Mouse (Mus musculus) CH12.LX (cell line): ENCODE data around the gene Gmnn. TPM values are rescaled to one million over a fixed set of nuclear protein-coding genes. Genes with fewer than 3 reads are reported as not detected.
"Not testable (repeated sequence)": the region's sequence is repeated elsewhere in the genome, so short reads cannot be mapped to it uniquely, and the experiment has no call there.

ENCODE experiments used
- DNase-seq: peaks from one replicate; pipeline ENCODE4 v3.0.0-alpha.2; 2013; ENCODE audit errors: extremely low read depth
- H3K27ac ChIP-seq: 2 replicates; pipeline ENCODE4 v1.5.1; 2012; ENCODE audit warnings: low read depth, mild to moderate bottlenecking, control low read depth, moderate library complexity; ENCODE audit not compliant: insufficient read depth
- H3K27me3 ChIP-seq: replicated peaks from 2 replicates; pipeline ENCODE3; 2012; ENCODE audit warnings: inconsistent platforms
- H3K36me3 ChIP-seq, 2 experiments: replicated peaks in 1 of 2; 2 replicates each; pipeline versions ENCODE3 to v1.6.1; 2012; ENCODE audit warnings: inconsistent platforms in 1 of 2, low read length in 1 of 2, mild to moderate bottlenecking in 1 of 2, mixed read lengths in 1 of 2, moderate library complexity in 1 of 2; ENCODE audit not compliant: control insufficient read depth in 1 of 2, insufficient read depth in 1 of 2
- H3K4me1 ChIP-seq, 2 experiments: 2 replicates each; pipeline ENCODE4 v1.6.1; 2012; ENCODE audit warnings: inconsistent platforms in 1 of 2, moderate library complexity in 1 of 2; ENCODE audit not compliant: insufficient read depth in 2 of 2, control insufficient read depth in 1 of 2
- H3K4me2 ChIP-seq: 2 replicates; pipeline ENCODE4 v1.6.1; 2012; ENCODE audit warnings: low read depth, mild to moderate bottlenecking, control low read depth; ENCODE audit not compliant: poor library complexity, insufficient read depth, severe bottlenecking
- H3K4me3 ChIP-seq, 3 experiments: fragments of 150-350 bp in 1 of 3; sonication (generic) in 1 of 3; replicated peaks in 1 of 3; 2 replicates each; pipeline versions ENCODE3 to v1.5.1; 2011 to 2012; ENCODE audit warnings: low read depth in 2 of 3, low read length in 2 of 3, mild to moderate bottlenecking in 2 of 3, moderate library complexity in 2 of 3, control low read depth in 1 of 3, improper control_type of control experiment in 1 of 3, inconsistent platforms in 1 of 3, mixed read lengths in 1 of 3; ENCODE audit not compliant: poor library complexity in 1 of 3
- H3K79me2 ChIP-seq: replicated peaks from 2 replicates; pipeline ENCODE4 v1.6.1; 2012; ENCODE audit warnings: mild to moderate bottlenecking, moderate library complexity; ENCODE audit not compliant: control insufficient read depth, poor library complexity, insufficient read depth, severe bottlenecking; ENCODE audit errors: extremely low read depth
- H3K9ac ChIP-seq: 2 replicates; pipeline ENCODE4 v1.6.1; 2012; ENCODE audit warnings: low read depth, mild to moderate bottlenecking, control low read depth, moderate library complexity; ENCODE audit not compliant: insufficient read depth
- H3K9me3 ChIP-seq: replicated peaks from 2 replicates; pipeline ENCODE3; 2012; ENCODE audit warnings: low read length, inconsistent platforms, mixed read lengths
- BHLHE40 ChIP-seq: IDR thresholded peaks from 2 replicates; pipeline ENCODE4 v1.6.1; 2011; ENCODE audit warnings: mild to moderate bottlenecking, low read depth, low read length, improper control_type of control experiment
- CHD2 ChIP-seq: IDR thresholded peaks from 2 replicates; pipeline ENCODE4 v1.6.1; 2011; ENCODE audit warnings: low read length, improper control_type of control experiment
- CTCF ChIP-seq, 2 experiments: IDR thresholded peaks in 1 of 2; conservative IDR thresholded peaks in 1 of 2; 2 replicates each; pipeline ENCODE4 v1.5.1; 2011 to 2012; ENCODE audit warnings: low read depth in 2 of 2, low read length in 2 of 2, improper control_type of control experiment in 1 of 2, inconsistent platforms in 1 of 2, mild to moderate bottlenecking in 1 of 2, moderate library complexity in 1 of 2
- E2F4 ChIP-seq: IDR thresholded peaks from 2 replicates; pipeline ENCODE4 v1.6.1; 2011; ENCODE audit warnings: low read depth, low read length, improper control_type of control experiment; ENCODE audit not compliant: insufficient replicate concordance
- ELF1 ChIP-seq: IDR thresholded peaks from 2 replicates; pipeline ENCODE4 v1.6.1; 2014; ENCODE audit warnings: low read depth, mild to moderate bottlenecking, inconsistent platforms, low read length, improper control_type of control experiment
- HCFC1 ChIP-seq: IDR thresholded peaks from 2 replicates; pipeline ENCODE4 v1.6.1; 2012; ENCODE audit warnings: low read depth, mild to moderate bottlenecking, inconsistent platforms, low read length, improper control_type of control experiment
- MAFK ChIP-seq: IDR thresholded peaks from 2 replicates; pipeline ENCODE4 v1.6.1; 2011; ENCODE audit warnings: low read length, improper control_type of control experiment; ENCODE audit not compliant: insufficient replicate concordance
- MAZ ChIP-seq: IDR thresholded peaks from 2 replicates; pipeline ENCODE4 v1.6.1; 2012; ENCODE audit warnings: low read depth, mild to moderate bottlenecking, inconsistent platforms, low read length, improper control_type of control experiment, moderate library complexity
- MEF2A ChIP-seq: IDR thresholded peaks from 2 replicates; pipeline ENCODE4 v1.6.1; 2014; ENCODE audit warnings: low read depth, mild to moderate bottlenecking, inconsistent platforms, low read length, improper control_type of control experiment, borderline replicate concordance
- MYC ChIP-seq: IDR thresholded peaks from 2 replicates; pipeline ENCODE4 v1.6.1; 2011; ENCODE audit warnings: low read depth, mild to moderate bottlenecking, improper control_type of control experiment, low read length
- NRF1 ChIP-seq: IDR thresholded peaks from 2 replicates; pipeline ENCODE4 v1.6.1; 2014; ENCODE audit warnings: low read depth, mild to moderate bottlenecking, inconsistent platforms, low read length, improper control_type of control experiment, moderate library complexity
- POLR2A ChIP-seq: IDR thresholded peaks from 2 replicates; pipeline ENCODE4 v1.6.1; 2011; ENCODE audit warnings: low read depth, mild to moderate bottlenecking, improper control_type of control experiment, low read length
- POLR2AphosphoS2 ChIP-seq: IDR thresholded peaks from 2 replicates; pipeline ENCODE4 v1.6.1; 2011; ENCODE audit warnings: low read depth, low read length, improper control_type of control experiment
- RAD21 ChIP-seq: IDR thresholded peaks from 2 replicates; pipeline ENCODE4 v1.6.1; 2011; ENCODE audit warnings: low read depth, mild to moderate bottlenecking, low read length, improper control_type of control experiment, moderate library complexity
- RCOR1 ChIP-seq: conservative IDR thresholded peaks from 2 replicates; pipeline ENCODE4 v1.6.1; 2012; ENCODE audit warnings: low read depth, mild to moderate bottlenecking, inconsistent platforms, low read length, improper control_type of control experiment
- SIN3A ChIP-seq: IDR thresholded peaks from 2 replicates; pipeline ENCODE4 v1.6.1; 2012; ENCODE audit warnings: low read length, improper control_type of control experiment, inconsistent platforms
- SMC3 ChIP-seq: IDR thresholded peaks from 2 replicates; pipeline ENCODE4 v1.6.1; 2011; ENCODE audit warnings: low read depth, low read length, improper control_type of control experiment
- TBP ChIP-seq: conservative IDR thresholded peaks from 2 replicates; pipeline ENCODE4 v1.6.1; 2011; ENCODE audit warnings: low read depth, low read length, improper control_type of control experiment
- TCF12 ChIP-seq: IDR thresholded peaks from 2 replicates; pipeline ENCODE4 v1.6.1; 2014; ENCODE audit warnings: low read depth, mild to moderate bottlenecking, inconsistent platforms, low read length, improper control_type of control experiment
- ZC3H11A ChIP-seq: IDR thresholded peaks from 2 replicates; pipeline ENCODE4 v1.6.1; 2012; ENCODE audit warnings: low read depth, mild to moderate bottlenecking, inconsistent platforms, low read length, improper control_type of control experiment
- ZMIZ1 ChIP-seq: IDR thresholded peaks from 2 replicates; pipeline ENCODE4 v1.6.1; 2012; ENCODE audit warnings: low read depth, mild to moderate bottlenecking, inconsistent platforms, low read length, improper control_type of control experiment
- ZNF384 ChIP-seq: IDR thresholded peaks from 2 replicates; pipeline ENCODE4 v1.6.1; 2012; ENCODE audit warnings: low read depth, low read length, improper control_type of control experiment, inconsistent platforms
- dilution Hi-C: fragments of 300-500 bp; cut with MboI; formaldehyde crosslinking; loops from 2 replicates; pipeline ENCODE4 v1.14.3; 2020; ENCODE audit warnings: low sequenced_read_pairs; ENCODE audit not compliant: extremely low pct_unique_long_range_greater_than_20kb, extremely low pct_ligation_motif_present
- in situ Hi-C: fragments of 300-500 bp; cut with MboI; formaldehyde crosslinking; loops from 3 replicates; pipeline ENCODE4 v1.14.3; 2019; ENCODE audit warnings: low sequenced_read_pairs, low pct_ligation_motif_present, low pct_unique_long_range_greater_than_20kb, mixed read lengths
- polyA plus RNA-seq: library from polyadenylated mRNA; unstranded; fragments of >175 nt; gene quantifications from 2 replicates; pipeline ENCODE4 v1.2.1, GENCODE M21; 2012; ENCODE audit warnings: low read depth; ENCODE audit not compliant: insufficient read length
- total RNA-seq, 2 experiments: library from RNA; depleted of rRNA; stranded (reverse); fragments of 300-350 nt in 1 of 2; fragments of >200 nt in 1 of 2; gene quantifications; 2 replicates each; pipeline ENCODE4 v1.2.3; 2012 to 2014

Gene Gmnn
- total and polyA plus RNA-seq, 3 experiments: 117 to 166 (median 166) TPM

GRCm38 (mm10) chr13:24778026-24778425 lies 16.3 kb upstream of the Gmnn start:
- peaks cover 0 to 31% of the 10 kb centered on the region in 2 experiments; a peak in 2 of 4 replicates for H3K4me1 ChIP-seq

DNA sequence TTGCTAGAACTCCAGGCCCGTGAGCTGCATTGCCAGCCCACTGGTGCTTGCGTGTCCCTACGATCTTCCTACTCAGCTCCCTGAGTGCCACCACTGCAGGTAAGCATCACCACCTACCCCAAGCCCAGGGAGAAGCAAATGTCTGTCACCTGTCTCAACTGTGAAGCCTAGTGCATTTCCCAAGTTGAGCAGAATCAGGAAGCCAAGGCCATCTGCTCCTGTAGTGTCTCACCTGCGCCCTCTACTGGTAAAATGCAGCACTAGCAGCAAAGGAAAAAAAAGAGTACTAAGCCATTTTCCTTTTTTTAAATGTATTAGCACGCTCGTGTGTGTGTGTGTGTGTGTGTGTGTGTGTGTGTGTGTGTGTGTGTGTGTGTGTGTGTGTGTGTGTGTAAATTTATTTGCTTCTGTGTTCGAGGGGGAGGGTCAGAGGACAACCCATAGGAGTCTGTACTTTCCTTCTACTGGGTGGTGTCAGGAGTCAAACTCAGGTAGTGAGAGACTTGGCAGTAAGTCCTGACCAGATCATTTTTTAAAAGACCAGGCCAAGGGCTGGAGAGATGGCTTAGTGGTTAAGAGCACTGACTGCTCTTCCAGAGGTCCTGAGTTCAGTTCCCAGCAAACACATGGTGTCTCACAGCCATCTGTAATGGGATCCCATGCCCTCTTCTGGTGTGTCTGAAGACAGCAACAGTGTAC lies 14.6 kb upstream of the Gmnn start:
- no peak overlapping the region for H3K9ac ChIP-seq
- no peak overlapping the region for H3K4me2 ChIP-seq
- in situ Hi-C loops (no loop called here), dilution Hi-C loops (no loop called here)
- no peaks in the 10 kb centered on the region for H3K9me3 ChIP-seq
- H3K4me3 ChIP-seq: no peak overlapping the region
- H3K79me2 ChIP-seq: no peaks in the 10 kb centered on the region
- peak; percentile 86 for DNase-seq
- H3K27ac ChIP-seq: no peak overlapping the region
- no peaks in the 10 kb centered on the region for H3K27me3 ChIP-seq
- TF ChIP-seq RCOR1: no peak
- peak; percentile 25; the same call in 1 of the 2 replicates for TF ChIP-seq ZC3H11A
- peak; percentile 79 for TF ChIP-seq ELF1
- TF ChIP-seq E2F4: no peak
- no peak for TF ChIP-seq POLR2AphosphoS2
- TF ChIP-seq ZNF384: peak; percentile 93
- no peak for TF ChIP-seq CHD2
- TF ChIP-seq POLR2A: 0 out of 2 replicates have a peak, but pooled peaks have one; percentile 19
- peak; percentile 82 for TF ChIP-seq SMC3
- peak; percentile 51; the same call in 1 of the 2 replicates for TF ChIP-seq TCF12
- peak; percentile 38; the same call in 1 of the 2 replicates for TF ChIP-seq NRF1
- no peak for TF ChIP-seq ZMIZ1
- 0 out of 2 replicates have a peak, but pooled peaks have one; percentile 25 for TF ChIP-seq BHLHE40
- TF ChIP-seq CTCF (conservative IDR thresholded peaks at IDR 0.05 in 1 of 2, IDR thresholded peaks at IDR 0.05 in 1 of 2; ENCODE audit: low read depth in 2 of 2, low read length in 2 of 2): peak; percentile 70 to 87
- peak; percentile 89 for TF ChIP-seq TBP
- no peak for TF ChIP-seq MAFK
- TF ChIP-seq MEF2A: 0 out of 2 replicates have a peak, but pooled peaks have one; percentile 31
- peak; percentile 45; the same call in 1 of the 2 replicates for TF ChIP-seq MYC
- peak; percentile 84 for TF ChIP-seq RAD21
- no peaks in the 10 kb centered on the region for H3K36me3 ChIP-seq
- peaks cover 0 to 31% of the 10 kb centered on the region in 2 experiments; a peak in 2 of 4 replicates for H3K4me1 ChIP-seq

More at GRCm38 (mm10) chr13:24778026-24778425, 16.3 kb upstream of the Gmnn start:
- Histone ChIP-seq H3K27ac (no peak overlapping the region), H3K9me3 (no peaks in the 10 kb centered on the region), H3K79me2 (no peaks in the 10 kb centered on the region), H3K36me3 (no peaks in the 10 kb centered on the region), H3K9ac (no peak overlapping the region), H3K4me2 (no peak overlapping the region), H3K4me3 (no peak overlapping the region), H3K27me3 (no peaks in the 10 kb centered on the region)
- no peak for DNase-seq
- in situ Hi-C loops (no loop called here), dilution Hi-C loops (no loop called here)
- TF ChIP-seq SIN3A (no peak), HCFC1 (no peak), MAZ (no peak), ZNF384 (no peak)

DNA sequence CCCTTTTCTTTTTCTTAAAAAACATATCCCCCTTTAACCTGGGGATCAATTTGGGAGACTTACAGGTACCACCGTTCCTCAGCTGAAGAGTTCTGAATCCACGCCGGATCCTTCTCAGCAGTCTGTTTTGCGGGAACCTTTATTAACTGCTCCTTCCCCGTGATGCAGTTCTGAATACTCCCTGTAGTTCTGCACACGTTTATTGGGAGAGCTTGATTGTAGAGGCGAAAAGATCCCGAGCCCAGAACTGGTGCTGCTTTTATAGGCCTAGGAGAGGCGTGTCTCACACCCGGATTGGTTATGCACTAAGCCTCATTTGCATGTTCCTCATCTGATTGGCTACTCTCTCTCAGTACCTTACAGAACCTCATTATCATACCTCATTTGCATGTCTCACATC lies 9.8 kb upstream of the Gmnn start:
- H3K4me2 ChIP-seq, H3K4me3 ChIP-seq, in situ Hi-C loops, H3K79me2 ChIP-seq, dilution Hi-C loops, H3K27me3 ChIP-seq, DNase-seq, H3K9me3 ChIP-seq, H3K27ac ChIP-seq, H3K9ac ChIP-seq, H3K36me3 ChIP-seq: not testable (repeated sequence)
- H3K4me1 ChIP-seq: peaks cover 0 to 13% of the 10 kb centered on the region in 2 experiments; a peak in 2 of 4 replicates
